Mouse (Mus musculus): ENCODE measurements at regions not wholly inside any gene's neighbourhood (a gene's known extent, or its start where the extent isn't known, plus 50 kb on each side); places are given as distances from the start of the nearest gene placed in this dataset.

- ATAC-seq (ENCODE audit: poor library complexity, severe bottlenecking), result no peak
Observed at GRCm38 (mm10) chr5:132673599-132674305, 130.6 kb upstream of the Auts2 start.

- no peak for ATAC-seq (ENCODE audit: poor library complexity, severe bottlenecking)
Observed at GRCm38 (mm10) chr5:132671496-132671895, 128.4 kb upstream of the Auts2 start.

GRCm38 (mm10) chr5:132667316-132667715 is 124.2 kb upstream of the Auts2 start:
- ATAC-seq (ENCODE audit: poor library complexity, severe bottlenecking), result no peak

- ATAC-seq (ENCODE audit: poor library complexity, severe bottlenecking), result no peak
Observed at GRCm38 (mm10) chr5:132661266-132661665, 118.1 kb upstream of the Auts2 start.

GRCm38 (mm10) chr5:132660036-132660435 is 116.9 kb upstream of the Auts2 start:
- no peak for ATAC-seq (ENCODE audit: poor library complexity, severe bottlenecking)

- ATAC-seq (ENCODE audit: poor library complexity, severe bottlenecking), result no peak
Observed at GRCm38 (mm10) chr5:132654382-132654781, 111.2 kb upstream of the Auts2 start.

GRCm38 (mm10) chr5:132653694-132654300 is 110.7 kb upstream of the Auts2 start:
- no peak for ATAC-seq (ENCODE audit: poor library complexity, severe bottlenecking)

- no peak for ATAC-seq (ENCODE audit: poor library complexity, severe bottlenecking)
Observed at GRCm38 (mm10) chr5:132652201-132652600, 109.1 kb upstream of the Auts2 start.

- no peak for ATAC-seq (ENCODE audit: poor library complexity, severe bottlenecking)
Observed at GRCm38 (mm10) chr5:132649771-132650170, 106.6 kb upstream of the Auts2 start.

GRCm38 (mm10) chr5:132648751-132649150 is 105.6 kb upstream of the Auts2 start:
- no peak for ATAC-seq (ENCODE audit: poor library complexity, severe bottlenecking)

GRCm38 (mm10) chr5:132644646-132645172 is 101.6 kb upstream of the Auts2 start:
- ATAC-seq (ENCODE audit: poor library complexity, severe bottlenecking), result no peak

GRCm38 (mm10) chr5:132643270-132643669 is 100.1 kb upstream of the Auts2 start:
- ATAC-seq (ENCODE audit: poor library complexity, severe bottlenecking), result no peak

GRCm38 (mm10) chr5:132633198-132633884 is 90.2 kb upstream of the Auts2 start:
- ATAC-seq (ENCODE audit: poor library complexity, severe bottlenecking), result no peak

GRCm38 (mm10) chr5:132621751-132622150 is 78.6 kb upstream of the Auts2 start:
- no peak for ATAC-seq (ENCODE audit: poor library complexity, severe bottlenecking)

- ATAC-seq (ENCODE audit: poor library complexity, severe bottlenecking), result no peak
Observed at GRCm38 (mm10) chr5:132617241-132617640, 74.1 kb upstream of the Auts2 start.

- ATAC-seq (ENCODE audit: poor library complexity, severe bottlenecking), result no peak
Observed at GRCm38 (mm10) chr5:132609251-132609650, 66.1 kb upstream of the Auts2 start.

GRCm38 (mm10) chr5:132606216-132606615 is 63.1 kb upstream of the Auts2 start:
- ATAC-seq (ENCODE audit: poor library complexity, severe bottlenecking), result no peak

GRCm38 (mm10) chr5:132594796-132595195 is 51.7 kb upstream of the Auts2 start:
- no peak for ATAC-seq (ENCODE audit: poor library complexity, severe bottlenecking)
